Mouse (Mus musculus) heart, postnatal 0 days (tissue): ENCODE data around the gene Rassf4. TPM values are rescaled to one million over a fixed set of nuclear protein-coding genes. Genes with fewer than 3 reads are reported as not detected.

ENCODE experiments used
- ATAC-seq: fragments of 200-750 bp; cut with Nextera tagmentation; 2 replicates; pipeline ENCODE4 v1.8.0; 2017; ENCODE audit warnings: low read depth, moderate number of reproducible peaks, moderate library complexity; ENCODE audit not compliant: insufficient read depth
- DNase-seq: peaks from one replicate; pipeline ENCODE4 v3.0.0-alpha.2; 2016; ENCODE audit warnings: low spot score
- H3K27ac ChIP-seq: fragments of 300-500 bp; sonication (generic); 2 replicates; pipeline ENCODE4 v1.5.1; 2014; ENCODE audit warnings: low read depth, mild to moderate bottlenecking
- H3K27me3 ChIP-seq: fragments of 300-500 bp; sonication (generic); 2 replicates; pipeline ENCODE4 v1.6.1; 2014; ENCODE audit warnings: low read length, mixed read lengths; ENCODE audit not compliant: control insufficient read depth, insufficient read depth
- H3K36me3 ChIP-seq: fragments of 300-500 bp; sonication (generic); replicated peaks from 2 replicates; pipeline ENCODE4 v1.6.1; 2014; ENCODE audit warnings: low read length, mixed read lengths; ENCODE audit not compliant: control insufficient read depth, insufficient read depth
- H3K4me1 ChIP-seq: fragments of 300-500 bp; sonication (generic); 2 replicates; pipeline ENCODE4 v1.6.1; 2014; ENCODE audit warnings: antibody characterized with exemption; ENCODE audit not compliant: control insufficient read depth, insufficient read depth
- H3K4me2 ChIP-seq: fragments of 300-500 bp; sonication (generic); 2 replicates; pipeline ENCODE4 v1.6.1; 2014; ENCODE audit warnings: low read depth, mild to moderate bottlenecking, low read length, moderate library complexity
- H3K4me3 ChIP-seq: fragments of 300-500 bp; sonication (generic); 2 replicates; pipeline ENCODE4 v1.5.1; 2014; ENCODE audit warnings: low read depth, low read length
- H3K9ac ChIP-seq: fragments of 300-500 bp; sonication (generic); replicated peaks from 2 replicates; pipeline ENCODE4 v1.6.1; 2014; ENCODE audit warnings: low read depth, low read length, mixed read lengths
- H3K9me3 ChIP-seq: fragments of 300-500 bp; sonication (generic); replicated peaks from 2 replicates; pipeline ENCODE4 v1.6.1; 2016; ENCODE audit warnings: low read length; ENCODE audit not compliant: control insufficient read depth
- CTCF ChIP-seq: IDR thresholded peaks from 2 replicates; pipeline ENCODE4 v1.5.1; 2016; ENCODE audit warnings: antibody characterized with exemption, control low read depth, low read depth
- EP300 ChIP-seq: IDR thresholded peaks from 2 replicates; pipeline ENCODE4 v1.6.1; 2016; ENCODE audit warnings: antibody characterized with exemption, low read depth
- WGBS: fragments of 180-500 bp; shearing (Covaris S2); extraction: QIAGEN DNeasy Blood & Tissue Kit; methylation state at CpG from one replicate; pipeline ENCODE4 v1.1.7; 2014; 5-methylcytosine and 5-hydroxymethylcytosine counted together
- polyA plus RNA-seq: library from polyadenylated mRNA; unstranded; fragments of >200 nt; fragmentation: Nextera tagmentation; extraction: Ambion mirVana; gene quantifications from 2 replicates; pipeline ENCODE4 v1.2.1, GENCODE M21; 2015
- total RNA-seq: library from RNA; depleted of rRNA; stranded (reverse); fragments of >200 nt; gene quantifications from 2 replicates; pipeline ENCODE4 v1.2.3, GENCODE M21; 2014; ENCODE audit warnings: low replicate concordance

Rassf4 gene
- total and polyA plus RNA-seq, 2 experiments from 2014 or later, result 2.6 to 5.9 TPM

DNA sequence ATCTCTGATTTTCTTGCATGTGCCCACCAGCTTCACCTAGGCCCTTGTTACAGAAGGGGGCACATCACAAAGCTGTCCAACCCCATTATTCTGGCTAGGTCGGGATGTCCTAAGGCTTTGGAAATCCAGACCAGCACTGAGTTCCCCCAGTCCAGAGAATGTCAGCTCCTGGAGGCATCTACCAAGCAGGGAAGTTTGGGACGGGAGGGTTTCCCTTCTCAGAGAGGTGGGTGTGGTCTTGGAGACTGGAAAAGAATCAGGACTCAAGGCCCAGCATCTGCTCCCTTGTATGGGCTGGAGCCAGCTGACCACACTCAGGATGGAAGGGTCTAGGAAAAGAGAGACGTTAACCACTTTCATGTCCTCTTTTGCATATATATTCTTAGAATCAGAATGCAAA is 20.6 kb downstream of the Rassf4 start:
- H3K36me3 ChIP-seq, result peaks cover 13% of the 10 kb centered on the region; the same call in 1 of the 2 replicates
- ATAC-seq, result no peak
- peak overlapping the region; percentile 94 for H3K27ac ChIP-seq
- no peaks in the 10 kb centered on the region for H3K27me3 ChIP-seq
- H3K4me3 ChIP-seq, result peak overlapping the region; percentile 56; the same call in 1 of the 2 replicates
- DNase-seq, result no peak
- no peaks in the 10 kb centered on the region for H3K9me3 ChIP-seq
- H3K4me2 ChIP-seq, result peak overlapping the region; percentile 73
- peak overlapping the region; percentile 45 for H3K9ac ChIP-seq
- no peak for TF ChIP-seq EP300
- TF ChIP-seq CTCF, result no peak
- peaks cover 10% of the 10 kb centered on the region; the same call in 1 of the 2 replicates for H3K4me1 ChIP-seq
- 58% methylated on average over 3 of the region's 3 CpGs for WGBS

DNA sequence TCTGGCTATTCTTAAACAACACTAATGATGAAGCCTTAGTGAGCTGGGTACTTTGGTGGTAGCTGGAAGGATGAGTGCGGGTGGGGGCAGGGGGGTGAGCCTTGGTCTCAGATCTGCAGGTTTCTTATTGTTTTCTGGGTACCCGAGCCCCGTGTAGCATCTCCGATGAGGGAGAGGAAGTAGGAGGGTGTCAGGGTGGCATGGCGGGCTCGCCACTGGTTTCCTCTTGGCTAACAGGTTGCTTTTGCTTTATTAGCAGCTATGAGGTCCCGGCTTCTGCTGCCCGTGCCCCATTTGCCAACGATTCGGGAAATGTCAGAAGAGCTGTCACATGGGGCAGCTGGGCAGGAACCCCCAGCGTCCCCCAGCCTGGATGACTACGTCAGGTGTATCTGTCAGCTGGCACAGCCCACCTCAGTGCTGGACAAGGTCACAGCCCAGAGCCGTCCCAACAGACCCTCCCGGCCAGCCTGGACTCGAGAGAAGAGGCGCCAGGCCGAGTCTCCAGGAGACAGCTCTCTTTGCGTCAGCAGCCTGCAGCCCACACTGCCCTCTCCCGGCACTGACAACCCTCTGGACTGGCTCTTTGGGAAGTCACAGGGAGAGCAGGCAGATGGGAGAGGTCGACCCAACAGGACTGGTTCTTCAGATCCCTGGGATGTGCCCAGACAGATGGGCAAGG is 22.2 kb downstream of the Rassf4 start:
- H3K4me3 ChIP-seq, result peak overlapping the region; percentile 56
- 27% methylated on average over 20 of the region's 20 CpGs for WGBS
- TF ChIP-seq CTCF, result peak; percentile 84
- TF ChIP-seq EP300, result 0 out of 2 replicates have a peak, but pooled peaks have one; percentile 32
- H3K27me3 ChIP-seq, result no peaks in the 10 kb centered on the region
- H3K9ac ChIP-seq, result peak overlapping the region; percentile 79
- H3K9me3 ChIP-seq, result no peaks in the 10 kb centered on the region
- peak; percentile 80 for DNase-seq
- ATAC-seq, result peak; percentile 74
- peaks cover 21% of the 10 kb centered on the region; the same call in 1 of the 2 replicates for H3K4me1 ChIP-seq
- H3K27ac ChIP-seq, result peak overlapping the region; percentile 94
- peaks cover 13% of the 10 kb centered on the region; the same call in 1 of the 2 replicates for H3K36me3 ChIP-seq
- peak overlapping the region; percentile 73 for H3K4me2 ChIP-seq

DNA sequence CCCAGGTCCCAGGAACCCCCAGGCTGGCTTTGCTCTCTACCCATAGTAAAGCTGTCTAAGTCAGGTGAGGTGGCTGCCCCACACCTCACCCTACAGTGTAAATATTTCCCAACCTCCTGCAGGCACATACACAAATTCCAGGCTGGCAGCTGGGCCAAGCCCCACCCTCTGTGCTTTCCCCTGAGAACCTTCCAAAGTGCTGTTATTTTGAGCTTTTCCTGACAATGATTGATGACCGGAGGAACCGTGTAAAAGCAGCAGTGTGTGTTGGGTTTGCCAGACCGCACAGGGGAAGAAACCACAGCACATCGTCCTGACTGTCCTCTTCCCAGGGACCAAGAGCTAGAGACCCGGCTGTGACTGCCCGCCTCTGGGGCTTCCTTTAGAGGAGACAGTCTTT is 23.3 kb downstream of the Rassf4 start, which contains the start of gene Depp1:
Gene Depp1, plus strand, starts transcription at position 204 of the 400 bp plus-strand sequence.
- H3K4me2 ChIP-seq, result peak within 1 kb of the TSS; percentile 73
- TF ChIP-seq EP300, result no peak; the same call in 1 of the 2 replicates
- TF ChIP-seq CTCF, result no peak
- peaks cover 27% of the 10 kb centered on the region for H3K4me1 ChIP-seq
- peak within 1 kb of the TSS; percentile 56 for H3K4me3 ChIP-seq
- DNase-seq (peak; percentile 71), ATAC-seq (peak; percentile 60)
- no peaks in the 10 kb centered on the region for H3K27me3 ChIP-seq
- peaks cover 13% of the 10 kb centered on the region; the same call in 1 of the 2 replicates for H3K36me3 ChIP-seq
- no peaks in the 10 kb centered on the region for H3K9me3 ChIP-seq
- H3K9ac ChIP-seq, result peak within 1 kb of the TSS; percentile 79
- 5% methylated on average over 6 of the region's 6 CpGs for WGBS
- H3K27ac ChIP-seq, result peak within 1 kb of the TSS; percentile 94

DNA sequence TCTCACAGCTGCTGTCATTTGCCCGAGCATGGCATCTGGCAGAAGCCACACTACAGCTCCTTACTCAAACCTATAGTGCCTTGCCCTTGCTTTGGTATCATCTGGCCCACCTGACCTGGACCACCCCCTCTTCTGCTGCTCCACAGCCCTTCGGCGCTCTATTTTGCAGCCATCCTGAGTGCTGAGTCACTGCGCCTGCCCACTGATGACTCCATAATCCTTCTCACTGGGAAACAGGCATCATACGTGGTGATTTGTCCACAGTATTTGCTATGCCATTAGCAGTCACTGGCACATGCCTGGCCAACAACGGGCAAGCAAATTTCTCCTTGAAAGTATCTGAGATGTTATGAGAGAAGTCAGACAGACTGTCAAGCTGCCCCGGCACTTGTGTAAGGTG is 23.9 kb downstream of the Rassf4 start:
- TF ChIP-seq CTCF (no peak), EP300 (no peak)
- Histone ChIP-seq H3K4me2 (no peak overlapping the region; the same call in 1 of the 2 replicates), H3K27ac (peak overlapping the region; percentile 94), H3K4me1 (peaks cover 33% of the 10 kb centered on the region), H3K4me3 (no peak overlapping the region), H3K27me3 (no peaks in the 10 kb centered on the region), H3K9me3 (no peaks in the 10 kb centered on the region), H3K36me3 (peaks cover 13% of the 10 kb centered on the region; the same call in 1 of the 2 replicates), H3K9ac (peak overlapping the region; percentile 79; the same call in 1 of the 2 replicates)
- DNase-seq, result no peak
- WGBS, result 68% methylated on average over 7 of the region's 7 CpGs
- no peak for ATAC-seq

DNA sequence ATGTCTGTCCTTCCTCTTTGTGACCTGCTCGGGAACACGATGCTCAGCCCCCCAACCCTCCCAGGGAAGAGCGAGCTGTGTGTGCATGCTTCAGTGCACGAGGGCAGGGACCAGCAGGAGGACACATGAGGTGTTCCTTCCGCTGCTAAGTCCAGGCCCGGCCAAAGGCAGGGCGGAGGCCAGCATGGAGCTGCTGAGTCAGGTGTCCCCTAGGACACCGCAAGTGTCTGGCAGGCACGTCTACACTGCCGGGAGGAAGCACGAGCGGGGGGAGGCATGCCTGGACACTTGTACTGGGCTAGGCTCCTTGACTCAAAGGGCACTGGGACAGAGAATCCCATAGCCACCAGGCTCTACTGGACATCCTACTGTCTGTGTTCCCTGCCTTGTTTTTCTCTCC is 26.0 kb downstream of the Rassf4 start:
- H3K36me3 ChIP-seq, result peaks cover 9% of the 10 kb centered on the region; the same call in 1 of the 2 replicates
- no peak overlapping the region for H3K4me3 ChIP-seq
- H3K27me3 ChIP-seq, result no peaks in the 10 kb centered on the region
- ATAC-seq (peak; percentile 12; the same call in 1 of the 2 replicates), DNase-seq (no peak)
- no peak overlapping the region for H3K9ac ChIP-seq
- TF ChIP-seq CTCF (no peak), EP300 (peak; percentile 93)
- H3K4me1 ChIP-seq, result peaks cover 50% of the 10 kb centered on the region
- peak overlapping the region; percentile 72 for H3K27ac ChIP-seq
- no peaks in the 10 kb centered on the region for H3K9me3 ChIP-seq
- H3K4me2 ChIP-seq, result no peak overlapping the region
- WGBS, result 47% methylated on average over 12 of the region's 12 CpGs
